Mouse (Mus musculus): ENCODE results near the gene 4930404N11Rik. TPM values are rescaled to one million over a fixed set of nuclear protein-coding genes. Genes with fewer than 3 reads are reported as not detected.

The 4930404N11Rik gene
- polyA plus RNA-seq, 1 experiment from 2014 or later = 0.86 TPM

GRCm38 (mm10) chr10:81328386-81328785, 37.2 kb downstream of the 4930404N11Rik start, which contains the start of gene Tbxa2r:
Gene Tbxa2r, plus strand, starts transcription at chr10:81328731.
- 19% methylated on average over 10 of the region's 10 CpGs for WGBS
- Histone ChIP-seq H3K27me3 (replicated peaks; ENCODE audit: control insufficient read depth, insufficient read depth, low read length) (peaks cover 10% of the 10 kb centered on the region), H3K4me2 (ENCODE audit: low read length) (no peak within 1 kb of the TSS), H3K36me3 (ENCODE audit: control insufficient read depth, insufficient read depth) (peaks cover 32% of the 10 kb centered on the region), H3K9ac (replicated peaks; ENCODE audit: low read depth, low read length) (no peak within 1 kb of the TSS), H3K27ac (ENCODE audit: low read length) (no peak within 1 kb of the TSS), H3K9me3 (ENCODE audit: control insufficient read depth, low read length) (no peaks in the 10 kb centered on the region), H3K4me1 (replicated peaks; ENCODE audit: control insufficient read depth, insufficient read depth, low read length) (no peaks in the 10 kb centered on the region), H3K4me3 (replicated peaks; ENCODE audit: low read length) (no peak within 1 kb of the TSS)
- ATAC-seq = no peak

GRCm38 (mm10) chr10:81327959-81328358, 37.7 kb downstream of the 4930404N11Rik start:
- Histone ChIP-seq H3K4me2 (ENCODE audit: low read length) (no peak overlapping the region), H3K36me3 (ENCODE audit: control insufficient read depth, insufficient read depth) (peaks cover 35% of the 10 kb centered on the region), H3K4me1 (replicated peaks; ENCODE audit: control insufficient read depth, insufficient read depth, low read length) (no peaks in the 10 kb centered on the region), H3K4me3 (replicated peaks; ENCODE audit: low read length) (no peak overlapping the region), H3K9ac (replicated peaks; ENCODE audit: low read depth, low read length) (no peak overlapping the region), H3K9me3 (ENCODE audit: control insufficient read depth, low read length) (no peaks in the 10 kb centered on the region), H3K27me3 (replicated peaks; ENCODE audit: control insufficient read depth, insufficient read depth, low read length) (peaks cover 8% of the 10 kb centered on the region), H3K27ac (ENCODE audit: low read length) (no peak overlapping the region)
- WGBS = 73% methylated on average over 2 of the region's 2 CpGs
- no peak for ATAC-seq

GRCm38 (mm10) chr10:81326858-81327257, 38.8 kb downstream of the 4930404N11Rik start:
- Histone ChIP-seq H3K27ac (ENCODE audit: low read length) (0 out of 2 replicates have a peak overlapping the region, but pooled peaks have one; percentile 14), H3K36me3 (ENCODE audit: control insufficient read depth, insufficient read depth) (peaks cover 41% of the 10 kb centered on the region), H3K4me2 (ENCODE audit: low read length) (no peak overlapping the region), H3K9ac (replicated peaks; ENCODE audit: low read depth, low read length) (no peak overlapping the region), H3K4me1 (replicated peaks; ENCODE audit: control insufficient read depth, insufficient read depth, low read length) (peaks cover 7% of the 10 kb centered on the region), H3K4me3 (replicated peaks; ENCODE audit: low read length) (no peak overlapping the region), H3K27me3 (replicated peaks; ENCODE audit: control insufficient read depth, insufficient read depth, low read length) (no peaks in the 10 kb centered on the region), H3K9me3 (ENCODE audit: control insufficient read depth, low read length) (no peaks in the 10 kb centered on the region)
- no peak for ATAC-seq
- WGBS = 81% methylated on average over 6 of the region's 6 CpGs

- peaks cover 41% of the 10 kb centered on the region for H3K36me3 ChIP-seq (ENCODE audit: control insufficient read depth, insufficient read depth)
- H3K4me1 ChIP-seq (replicated peaks; ENCODE audit: control insufficient read depth, insufficient read depth, low read length) = peaks cover 11% of the 10 kb centered on the region
- WGBS = 93% methylated on average over 18 of the region's 18 CpGs
- no peak overlapping the region for H3K4me3 ChIP-seq (replicated peaks; ENCODE audit: low read length)
- H3K9me3 ChIP-seq (ENCODE audit: control insufficient read depth, low read length) = no peaks in the 10 kb centered on the region
- no peak overlapping the region for H3K27ac ChIP-seq (ENCODE audit: low read length)
- H3K9ac ChIP-seq (replicated peaks; ENCODE audit: low read depth, low read length) = no peak overlapping the region
- H3K27me3 ChIP-seq (replicated peaks; ENCODE audit: control insufficient read depth, insufficient read depth, low read length) = no peaks in the 10 kb centered on the region
- ATAC-seq = no peak
- H3K4me2 ChIP-seq (ENCODE audit: low read length) = no peak overlapping the region
These were observed 39.8 kb downstream of the 4930404N11Rik start for GRCm38 (mm10) chr10:81325781-81326180.

- ATAC-seq = no peak
- peaks cover 11% of the 10 kb centered on the region for H3K4me1 ChIP-seq (replicated peaks; ENCODE audit: control insufficient read depth, insufficient read depth, low read length)
- H3K36me3 ChIP-seq (ENCODE audit: control insufficient read depth, insufficient read depth) = peaks cover 41% of the 10 kb centered on the region
These were observed 40.4 kb downstream of the 4930404N11Rik start for GRCm38 (mm10) chr10:81325176-81325575.

GRCm38 (mm10) chr10:81323791-81324530, 41.7 kb downstream of the 4930404N11Rik start:
- 93% methylated on average over 18 of the region's 18 CpGs for WGBS
- ATAC-seq = no peak
- H3K36me3 ChIP-seq (ENCODE audit: control insufficient read depth, insufficient read depth) = peaks cover 41% of the 10 kb centered on the region
- no peaks in the 10 kb centered on the region for H3K27me3 ChIP-seq (replicated peaks; ENCODE audit: control insufficient read depth, insufficient read depth, low read length)
- no peak overlapping the region for H3K9ac ChIP-seq (replicated peaks; ENCODE audit: low read depth, low read length)
- peaks cover 22% of the 10 kb centered on the region for H3K4me1 ChIP-seq (replicated peaks; ENCODE audit: control insufficient read depth, insufficient read depth, low read length)
- no peak overlapping the region for H3K4me2 ChIP-seq (ENCODE audit: low read length)
- H3K27ac ChIP-seq (ENCODE audit: low read length) = no peak overlapping the region
- H3K4me3 ChIP-seq (replicated peaks; ENCODE audit: low read length) = no peak overlapping the region
- H3K9me3 ChIP-seq (ENCODE audit: control insufficient read depth, low read length) = no peaks in the 10 kb centered on the region

More at GRCm38 (mm10) chr10:81325176-81325575, 40.4 kb downstream of the 4930404N11Rik start:
- H3K4me2 ChIP-seq (ENCODE audit: low read length) = no peak overlapping the region
- WGBS = 96% methylated on average over 21 of the region's 21 CpGs
- H3K9ac ChIP-seq (replicated peaks; ENCODE audit: low read depth, low read length) = no peak overlapping the region
- no peak overlapping the region for H3K4me3 ChIP-seq (replicated peaks; ENCODE audit: low read length)
- H3K27ac ChIP-seq (ENCODE audit: low read length) = no peak overlapping the region
- no peaks in the 10 kb centered on the region for H3K9me3 ChIP-seq (ENCODE audit: control insufficient read depth, low read length)
- H3K27me3 ChIP-seq (replicated peaks; ENCODE audit: control insufficient read depth, insufficient read depth, low read length) = no peaks in the 10 kb centered on the region

GRCm38 (mm10) chr10:81323141-81323775, 42.4 kb downstream of the 4930404N11Rik start:
- Histone ChIP-seq H3K4me2 (ENCODE audit: low read length) (no peak overlapping the region), H3K4me3 (replicated peaks; ENCODE audit: low read length) (no peak overlapping the region), H3K27ac (ENCODE audit: low read length) (no peak overlapping the region), H3K9ac (replicated peaks; ENCODE audit: low read depth, low read length) (no peak overlapping the region), H3K9me3 (ENCODE audit: control insufficient read depth, low read length) (no peaks in the 10 kb centered on the region), H3K27me3 (replicated peaks; ENCODE audit: control insufficient read depth, insufficient read depth, low read length) (no peaks in the 10 kb centered on the region), H3K4me1 (replicated peaks; ENCODE audit: control insufficient read depth, insufficient read depth, low read length) (peaks cover 24% of the 10 kb centered on the region), H3K36me3 (ENCODE audit: control insufficient read depth, insufficient read depth) (peaks cover 41% of the 10 kb centered on the region)
- ATAC-seq = no peak
- WGBS = 93% methylated on average over 23 of the region's 23 CpGs

- Histone ChIP-seq H3K27me3 (replicated peaks; ENCODE audit: control insufficient read depth, insufficient read depth, low read length) (no peaks in the 10 kb centered on the region), H3K4me1 (replicated peaks; ENCODE audit: control insufficient read depth, insufficient read depth, low read length) (peaks cover 24% of the 10 kb centered on the region), H3K9ac (replicated peaks; ENCODE audit: low read depth, low read length) (no peak overlapping the region), H3K36me3 (ENCODE audit: control insufficient read depth, insufficient read depth) (peaks cover 41% of the 10 kb centered on the region), H3K4me3 (replicated peaks; ENCODE audit: low read length) (no peak overlapping the region), H3K4me2 (ENCODE audit: low read length) (no peak overlapping the region), H3K27ac (ENCODE audit: low read length) (no peak overlapping the region), H3K9me3 (ENCODE audit: control insufficient read depth, low read length) (no peaks in the 10 kb centered on the region)
- no peak for ATAC-seq
- 95% methylated on average over 27 of the region's 27 CpGs for WGBS
These were observed 43.2 kb downstream of the 4930404N11Rik start for GRCm38 (mm10) chr10:81322444-81322843.

- peak overlapping the region; percentile 89 for H3K4me3 ChIP-seq (replicated peaks; ENCODE audit: low read length)
- peaks cover 35% of the 10 kb centered on the region for H3K36me3 ChIP-seq (ENCODE audit: control insufficient read depth, insufficient read depth)
- 3% methylated on average over 19 of the region's 20 CpGs for WGBS
- H3K4me2 ChIP-seq (ENCODE audit: low read length) = peak overlapping the region; percentile 83
- peaks cover 24% of the 10 kb centered on the region for H3K4me1 ChIP-seq (replicated peaks; ENCODE audit: control insufficient read depth, insufficient read depth, low read length)
- H3K27ac ChIP-seq (ENCODE audit: low read length) = peak overlapping the region; percentile 97; the same call in 1 of the 2 replicates
- no peak for ATAC-seq
- peak overlapping the region; percentile 66 for H3K9ac ChIP-seq (replicated peaks; ENCODE audit: low read depth, low read length)
- no peaks in the 10 kb centered on the region for H3K9me3 ChIP-seq (ENCODE audit: control insufficient read depth, low read length)
- no peaks in the 10 kb centered on the region for H3K27me3 ChIP-seq (replicated peaks; ENCODE audit: control insufficient read depth, insufficient read depth, low read length)
These were observed 44.2 kb downstream of the 4930404N11Rik start for GRCm38 (mm10) chr10:81321436-81321835.

All from forebrain, embryonic 16.5 days (tissue).